Mouse (Mus musculus) retina, postnatal 7 days (tissue): ENCODE measurements around the gene Asic4.

ENCODE experiments used
- DNase-seq: peaks from one replicate; pipeline ENCODE4 v3.0.0-alpha.2; 2012; ENCODE audit warnings: low read depth, low spot score

Asic4 gene

DNA sequence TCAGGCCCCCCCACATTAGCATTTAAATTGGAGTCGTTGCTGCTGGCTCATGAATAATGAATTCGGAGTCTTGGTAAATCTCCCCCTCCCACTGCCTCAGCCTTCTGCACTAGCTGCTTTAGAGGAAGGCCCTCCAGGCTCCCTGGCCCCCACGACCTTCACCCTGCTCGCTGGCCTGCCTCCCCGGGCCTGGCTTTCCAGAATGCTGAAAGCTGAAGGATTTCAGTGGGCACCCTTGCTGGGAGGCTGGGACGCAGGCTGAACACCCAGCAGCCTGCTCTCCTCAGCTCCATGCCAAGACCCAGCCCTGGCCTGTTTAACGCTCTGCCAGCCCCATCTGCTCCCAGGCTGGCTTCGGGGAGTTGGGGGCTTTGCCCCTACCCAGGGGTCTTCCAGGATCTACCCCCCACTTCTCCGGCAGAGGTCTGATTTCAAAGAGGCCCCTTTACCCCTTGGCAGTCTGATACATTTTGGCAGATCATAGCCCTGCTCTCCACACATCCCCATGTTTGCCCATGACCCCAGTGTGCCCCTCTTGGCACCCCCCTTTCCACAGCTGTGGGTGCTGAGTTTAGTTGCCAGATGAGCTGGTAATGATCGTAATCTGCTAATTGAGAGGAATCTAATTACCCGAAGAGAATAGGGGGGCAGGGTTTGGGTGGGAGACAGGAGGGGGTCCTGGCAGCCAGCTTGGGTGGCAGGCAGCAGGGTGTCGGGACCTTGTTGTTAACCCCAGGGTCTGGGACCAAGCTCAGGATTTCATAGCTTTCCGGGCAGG, 6.8 kb upstream of the Asic4 start:
- no peak for DNase-seq

DNA sequence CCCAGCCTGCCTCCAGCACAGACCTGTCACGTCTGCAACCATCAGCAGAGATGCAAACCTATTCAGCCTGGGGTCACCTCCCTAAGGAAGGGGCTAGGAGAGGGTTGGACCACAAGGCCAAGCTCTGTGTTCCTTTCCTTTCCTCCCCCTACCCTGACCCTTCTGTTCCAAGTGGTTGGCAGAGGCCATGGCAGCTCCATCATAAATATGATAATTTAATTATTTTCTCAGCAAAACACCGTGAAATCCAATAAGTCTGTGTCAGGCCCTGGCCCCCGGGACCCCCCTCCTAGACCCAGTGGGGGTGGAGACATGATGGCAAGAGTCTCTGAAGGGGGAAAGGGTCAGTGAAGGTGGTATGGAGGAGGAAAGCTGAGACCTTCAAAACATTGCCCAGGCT, 6.0 kb upstream of the Asic4 start:
- DNase-seq = no peak

DNA sequence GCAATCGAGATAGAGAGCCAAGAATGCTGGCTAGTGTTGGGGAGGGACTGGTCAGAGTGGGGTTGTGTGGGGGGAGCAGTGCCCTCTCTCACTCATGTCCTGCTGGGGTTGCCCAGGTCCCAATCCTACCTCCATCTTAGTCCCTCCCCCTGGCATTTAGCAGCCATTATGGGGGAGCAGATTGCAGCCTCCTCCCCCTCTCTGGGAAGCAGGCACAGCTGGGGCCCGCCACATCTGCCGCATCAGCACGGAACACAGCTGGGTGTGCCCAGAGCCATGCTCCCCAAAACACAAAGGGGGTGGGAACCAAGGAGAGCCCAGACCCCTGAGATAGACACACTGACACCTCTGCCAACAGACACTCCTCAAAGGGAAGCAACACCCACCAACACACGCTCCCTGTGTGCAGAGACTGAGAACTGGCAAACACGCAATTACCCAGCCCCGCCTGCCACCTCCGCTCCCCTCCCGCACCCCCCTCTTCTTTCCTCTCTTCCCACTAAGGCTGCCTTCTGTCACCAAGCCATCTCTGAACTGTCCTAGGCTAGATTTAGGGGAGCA, 5.0 kb upstream of the Asic4 start:
- DNase-seq = no peak

DNA sequence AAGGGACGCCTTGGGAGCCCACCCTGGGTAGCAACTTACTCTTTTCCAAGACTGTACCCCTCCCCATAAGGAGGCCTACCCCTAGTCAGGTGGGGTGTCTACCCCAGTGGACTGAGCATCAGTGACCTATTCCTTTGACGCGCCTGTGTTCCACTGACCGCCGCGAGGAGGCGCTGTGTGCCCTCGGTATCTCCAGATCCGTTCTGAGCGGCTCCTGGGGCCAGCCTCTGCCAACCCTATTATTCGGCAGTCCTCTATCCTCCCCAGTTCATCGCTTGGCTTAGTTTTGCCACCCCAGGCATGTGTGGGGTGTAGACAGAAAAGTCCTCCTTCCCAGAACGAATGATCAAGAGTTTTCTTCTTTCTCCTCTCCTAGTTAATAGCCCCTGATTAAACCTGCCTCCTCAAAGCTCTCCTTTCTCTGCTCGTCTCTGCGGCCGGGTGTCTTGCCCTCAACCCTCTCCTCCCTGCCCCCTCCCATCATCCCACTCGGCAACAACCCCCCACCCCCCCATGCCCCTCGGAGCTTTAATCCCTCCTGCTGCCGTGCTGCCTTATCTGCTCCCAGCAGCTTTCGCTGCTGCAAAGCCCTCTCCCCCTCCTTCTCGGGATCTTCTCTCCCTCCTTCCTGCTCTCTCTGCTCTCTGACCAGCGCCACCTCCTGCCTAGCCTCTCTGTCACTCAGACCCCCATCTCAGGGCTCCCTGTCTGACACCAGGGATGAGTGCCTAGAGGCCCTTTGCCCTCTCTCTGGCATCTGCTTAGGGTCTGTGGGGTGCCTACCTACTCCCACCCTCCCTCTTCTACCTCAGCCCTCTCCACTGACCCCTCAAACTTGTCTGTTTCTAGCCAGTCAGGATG, 4.3 kb upstream of the Asic4 start:
- peak; percentile 73 for DNase-seq

DNA sequence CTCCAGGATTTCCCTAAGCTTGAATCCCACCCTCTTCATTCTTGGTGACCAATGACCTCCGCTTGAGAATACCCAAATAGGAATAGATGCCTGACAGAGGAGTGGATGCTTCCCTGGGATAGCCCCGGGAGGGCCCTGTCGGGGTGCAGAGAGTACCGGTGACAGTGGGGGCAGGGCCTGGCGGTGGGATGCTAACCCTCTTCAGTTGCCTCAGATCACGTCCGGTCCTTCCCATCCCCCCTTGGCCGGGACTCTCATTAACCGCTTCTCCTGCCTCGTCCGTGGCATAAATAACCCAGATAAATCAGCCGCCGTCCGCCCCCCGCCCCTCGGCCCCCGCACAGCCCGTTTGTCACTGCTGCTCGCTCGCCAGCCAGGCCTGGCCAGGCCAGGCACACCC, 3.6 kb upstream of the Asic4 start:
- no peak for DNase-seq

DNA sequence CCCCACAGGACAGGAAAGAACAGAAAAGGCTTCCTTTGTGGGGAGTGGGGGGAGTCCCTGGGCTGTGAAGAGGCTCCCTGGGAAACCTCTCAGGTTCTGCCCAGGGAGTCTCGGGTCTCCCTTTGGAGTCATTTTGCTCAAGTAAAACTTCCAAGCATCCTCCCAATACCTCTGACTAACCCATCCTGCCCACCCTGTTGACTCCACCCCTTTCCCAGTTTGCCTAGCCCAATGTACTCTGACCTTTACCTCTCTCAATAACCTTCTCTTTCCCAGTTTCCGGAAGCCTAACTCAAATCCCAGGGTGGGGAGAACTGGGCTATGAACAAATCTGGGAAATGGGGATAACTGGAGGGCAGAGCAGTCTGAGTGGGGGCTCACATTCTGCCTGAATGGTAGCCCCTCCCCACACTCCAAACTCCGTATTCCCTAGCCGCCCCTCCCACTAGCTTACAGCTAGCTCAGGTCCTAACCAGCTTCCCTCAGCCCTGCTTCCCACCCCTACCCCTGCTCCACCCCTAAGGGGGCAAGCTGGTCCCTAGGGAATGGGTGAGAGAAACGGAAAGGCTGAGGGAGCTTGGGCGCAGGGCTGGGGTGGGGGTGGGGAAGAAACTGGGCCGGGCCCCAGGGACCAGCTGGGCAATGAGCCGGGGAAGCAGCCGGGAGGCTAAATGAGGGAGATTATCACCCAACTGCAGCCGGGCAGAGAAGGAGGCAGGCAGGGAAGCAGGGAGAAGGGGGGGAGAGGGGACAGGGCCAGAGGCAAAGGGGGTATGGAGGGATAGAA, 2.8 kb upstream of the Asic4 start:
- DNase-seq = no peak

DNA sequence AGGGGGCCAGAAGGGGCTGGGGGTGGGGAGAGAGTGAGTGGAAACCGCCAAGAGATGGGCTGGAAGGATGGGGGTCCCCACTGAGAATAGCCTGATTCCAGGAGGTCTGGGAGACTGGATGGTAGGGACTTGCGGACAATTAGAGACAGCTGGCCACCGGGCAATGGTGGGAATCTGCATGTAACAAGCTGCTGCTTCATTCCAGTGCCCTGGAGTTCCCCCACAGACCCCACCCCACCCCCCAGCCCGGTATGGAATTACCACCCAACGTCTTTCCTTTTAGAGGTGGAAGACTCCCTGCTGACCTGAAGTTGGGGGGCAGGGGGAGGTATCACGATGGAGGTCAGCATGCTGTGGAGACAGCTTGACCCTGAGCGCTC, 2.2 kb upstream of the Asic4 start:
- DNase-seq = no peak

DNA sequence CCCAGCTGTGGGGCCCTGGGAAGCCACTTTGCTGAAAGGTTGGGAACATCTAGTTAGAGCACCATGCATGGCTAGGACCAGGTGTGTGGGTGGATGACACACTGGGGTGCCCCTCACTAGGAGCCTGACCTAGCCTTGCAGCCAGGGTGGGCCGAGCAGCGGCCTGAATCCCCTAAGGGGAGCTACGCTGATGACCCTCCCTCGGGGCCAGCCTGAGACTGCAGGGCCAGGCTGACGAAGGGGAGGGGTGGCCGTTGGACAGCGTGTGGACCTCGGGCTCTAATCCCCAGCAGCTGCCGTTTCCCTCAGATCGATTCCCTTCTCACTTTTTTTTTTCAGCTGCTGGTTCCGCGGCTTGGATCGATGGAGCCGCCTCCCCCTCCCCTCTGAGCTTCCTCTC, 1.3 kb upstream of the Asic4 start:
- no peak for DNase-seq

DNA sequence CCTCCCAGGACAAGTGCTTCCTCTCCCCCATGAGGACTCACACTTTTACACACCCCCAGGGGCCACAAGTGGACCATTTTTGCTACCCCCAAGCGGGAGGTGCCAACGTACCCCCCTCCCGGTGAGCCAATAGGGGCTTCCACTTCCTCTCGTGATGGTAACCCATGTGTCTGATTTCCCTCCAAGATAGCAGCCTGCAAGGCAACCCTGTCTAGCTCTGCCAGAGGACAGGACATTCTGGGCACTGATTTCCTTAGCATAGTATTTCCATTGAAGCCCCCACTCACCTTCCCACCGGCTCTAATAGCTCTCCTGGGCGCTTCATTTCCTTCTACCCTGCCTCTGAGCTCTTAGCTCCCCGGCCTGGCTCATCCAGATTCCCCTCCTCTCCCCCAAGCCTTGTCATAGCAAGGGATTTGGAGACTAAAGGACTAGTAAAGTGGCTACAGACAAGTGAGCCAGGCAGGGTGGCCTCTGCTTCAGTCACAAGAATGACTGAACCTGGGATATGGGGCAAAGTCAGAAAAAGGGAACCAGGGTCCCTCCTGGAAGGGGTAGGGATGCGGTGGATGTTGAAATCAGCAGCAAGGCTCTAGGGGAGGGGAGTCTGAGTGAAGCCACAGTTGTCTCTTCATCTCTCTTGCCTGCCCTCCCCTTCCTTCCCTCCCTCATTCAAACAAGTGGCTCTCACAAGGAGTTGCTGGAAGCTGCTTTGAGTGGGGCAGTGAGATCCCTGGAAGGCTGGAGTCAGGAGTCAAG, 680 bp upstream of the Asic4 start:
- no peak for DNase-seq

DNA sequence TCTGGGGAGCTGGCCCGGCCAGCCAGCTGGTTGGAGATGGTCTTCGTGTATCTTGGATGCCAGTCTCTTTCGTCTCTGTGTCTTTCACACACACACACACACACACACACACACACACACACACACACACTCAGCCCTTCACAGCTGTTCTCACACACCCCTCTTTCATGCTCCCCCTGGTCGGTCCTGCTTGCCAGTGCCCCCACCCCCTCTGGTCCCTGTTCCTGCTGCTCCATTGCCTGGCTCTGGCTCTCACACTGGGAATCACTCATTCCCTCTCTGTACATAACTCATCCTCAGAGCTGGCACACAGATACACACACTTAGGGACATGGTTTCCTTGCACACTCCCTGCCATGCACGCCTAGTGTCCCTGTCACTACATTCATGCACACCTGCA, 1.7 kb downstream of the Asic4 start:
- no peak for DNase-seq

DNA sequence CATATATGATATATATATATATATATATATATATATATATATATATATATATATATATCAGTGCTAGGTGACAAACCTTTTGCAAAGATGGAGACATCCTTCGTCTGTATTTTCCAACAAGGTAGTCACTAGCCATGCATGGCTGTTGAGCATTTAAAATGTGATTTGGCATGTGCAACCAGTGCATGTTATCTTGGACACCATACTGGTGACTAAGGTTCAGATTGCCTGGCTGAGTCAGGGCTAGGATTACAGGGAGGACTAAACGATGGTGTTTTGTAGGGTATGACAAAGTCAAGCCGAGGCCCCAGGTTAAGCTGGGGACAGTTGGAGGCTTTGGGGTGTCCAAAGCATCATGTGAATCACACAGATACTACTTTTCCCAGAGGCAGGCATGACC, 5.2 kb downstream of the Asic4 start:
- DNase-seq = no peak

DNA sequence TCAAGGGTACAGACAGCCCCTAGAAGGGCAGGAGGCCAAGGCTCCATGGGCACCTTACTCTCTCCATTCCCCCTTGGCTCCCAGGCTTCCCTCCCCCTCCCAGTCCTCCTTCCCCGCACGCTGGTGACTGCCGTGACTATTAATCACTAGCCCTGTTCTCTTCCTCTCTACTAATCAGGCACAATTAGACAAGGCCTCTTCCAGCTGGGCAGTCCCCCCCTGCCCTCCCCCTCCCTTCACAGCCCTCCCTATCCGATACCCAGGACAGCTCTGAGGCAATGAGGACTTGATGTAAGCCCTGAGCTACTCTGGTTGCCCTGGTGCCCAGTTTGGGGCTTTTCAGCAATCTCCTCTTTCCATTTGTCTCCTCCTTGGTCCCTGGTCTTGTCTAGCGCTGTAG, 5.7 kb downstream of the Asic4 start:
- no peak for DNase-seq

DNA sequence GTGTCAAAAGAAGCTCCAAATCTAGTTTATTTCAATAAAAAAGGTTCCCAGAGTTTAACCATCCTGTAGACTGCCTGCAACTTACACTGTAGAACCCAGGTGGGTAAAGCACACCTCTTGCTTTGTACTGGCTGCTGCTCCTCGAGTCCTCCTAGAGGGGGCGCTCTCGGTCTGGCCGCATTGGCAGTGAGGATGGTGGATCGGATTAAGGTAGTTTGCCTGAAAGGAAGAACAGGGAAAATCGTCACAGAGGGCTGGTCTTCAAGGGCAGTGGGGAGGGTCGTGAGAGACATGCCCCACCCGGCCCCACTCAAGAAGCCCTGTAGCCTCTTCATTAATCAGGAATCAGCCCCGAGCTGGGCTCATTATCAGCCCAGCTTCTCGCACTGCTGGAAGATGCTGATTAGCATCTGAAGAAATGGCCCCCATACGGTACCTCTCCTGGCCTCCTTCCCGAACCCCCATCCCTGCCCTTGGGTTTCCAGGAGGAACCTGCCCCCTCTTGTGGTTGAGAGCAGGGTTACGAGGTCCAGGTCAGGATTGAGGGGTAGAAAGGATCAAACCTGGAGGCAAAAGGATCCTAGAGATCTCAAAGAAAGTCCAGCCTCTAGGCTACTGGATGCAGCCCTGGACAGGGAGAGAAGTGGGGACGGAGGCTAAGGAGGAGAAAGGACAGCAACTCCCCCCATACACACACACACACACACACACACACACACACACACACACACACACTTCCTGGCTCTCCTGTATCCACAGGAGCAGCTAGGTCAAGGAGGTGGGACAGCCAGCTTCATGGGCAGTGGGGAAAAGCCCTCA, 6.7 kb downstream of the Asic4 start:
- no peak for DNase-seq

DNA sequence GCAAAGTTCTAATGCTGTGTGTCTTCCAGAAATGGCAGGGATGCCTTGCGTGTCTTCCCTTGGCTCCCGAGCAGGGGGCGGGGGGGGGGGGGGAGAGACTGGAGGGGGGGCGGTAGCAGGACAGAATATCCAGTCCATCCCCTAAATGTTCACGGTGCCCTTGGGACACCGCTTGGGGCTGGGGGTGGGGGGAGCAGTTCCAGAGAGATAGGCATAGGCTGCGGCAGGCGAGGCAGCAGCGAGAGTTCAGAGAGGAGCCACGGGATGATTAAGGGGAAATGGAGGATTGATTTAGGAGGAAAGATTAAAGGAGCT, 7.4 kb downstream of the Asic4 start:
- DNase-seq = no peak

DNA sequence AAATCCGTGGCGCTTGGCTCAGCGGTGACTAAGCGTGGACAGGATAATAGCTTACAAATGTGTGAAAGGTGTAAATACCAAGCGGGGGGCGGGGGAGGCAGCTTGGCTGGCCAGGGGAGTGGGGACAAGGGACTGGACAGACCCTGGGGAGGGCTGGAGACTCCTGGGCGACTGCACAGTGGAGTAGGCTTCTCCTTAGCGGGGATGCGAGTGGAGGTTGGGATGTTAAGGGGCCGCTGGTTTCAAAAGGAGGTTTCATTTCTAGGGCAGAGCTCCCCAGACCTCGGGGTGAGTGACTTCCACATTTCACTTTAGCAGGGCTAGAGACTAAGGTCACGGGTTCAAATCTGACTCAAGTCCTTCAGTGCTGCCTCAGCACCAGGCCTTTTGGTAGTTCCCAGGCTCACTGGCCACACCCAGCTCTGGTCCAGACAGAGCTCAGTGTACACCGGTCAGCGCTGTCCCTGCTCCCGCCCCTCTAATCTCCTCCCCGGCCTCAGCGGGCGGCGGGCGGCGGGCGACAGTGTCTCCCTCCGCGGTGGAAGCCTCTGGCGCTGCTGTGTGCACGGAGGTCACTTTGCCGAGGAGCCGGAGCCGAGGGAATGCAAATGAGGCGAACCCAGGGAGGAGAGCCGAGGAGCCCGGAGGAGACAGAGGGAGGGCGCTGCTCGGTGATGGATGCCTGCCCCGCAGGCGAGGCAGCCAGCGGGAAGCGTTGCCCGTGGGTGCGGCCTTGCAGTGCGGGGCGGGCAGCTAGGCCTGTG, 8.0 kb downstream of the Asic4 start:
- DNase-seq = no peak

DNA sequence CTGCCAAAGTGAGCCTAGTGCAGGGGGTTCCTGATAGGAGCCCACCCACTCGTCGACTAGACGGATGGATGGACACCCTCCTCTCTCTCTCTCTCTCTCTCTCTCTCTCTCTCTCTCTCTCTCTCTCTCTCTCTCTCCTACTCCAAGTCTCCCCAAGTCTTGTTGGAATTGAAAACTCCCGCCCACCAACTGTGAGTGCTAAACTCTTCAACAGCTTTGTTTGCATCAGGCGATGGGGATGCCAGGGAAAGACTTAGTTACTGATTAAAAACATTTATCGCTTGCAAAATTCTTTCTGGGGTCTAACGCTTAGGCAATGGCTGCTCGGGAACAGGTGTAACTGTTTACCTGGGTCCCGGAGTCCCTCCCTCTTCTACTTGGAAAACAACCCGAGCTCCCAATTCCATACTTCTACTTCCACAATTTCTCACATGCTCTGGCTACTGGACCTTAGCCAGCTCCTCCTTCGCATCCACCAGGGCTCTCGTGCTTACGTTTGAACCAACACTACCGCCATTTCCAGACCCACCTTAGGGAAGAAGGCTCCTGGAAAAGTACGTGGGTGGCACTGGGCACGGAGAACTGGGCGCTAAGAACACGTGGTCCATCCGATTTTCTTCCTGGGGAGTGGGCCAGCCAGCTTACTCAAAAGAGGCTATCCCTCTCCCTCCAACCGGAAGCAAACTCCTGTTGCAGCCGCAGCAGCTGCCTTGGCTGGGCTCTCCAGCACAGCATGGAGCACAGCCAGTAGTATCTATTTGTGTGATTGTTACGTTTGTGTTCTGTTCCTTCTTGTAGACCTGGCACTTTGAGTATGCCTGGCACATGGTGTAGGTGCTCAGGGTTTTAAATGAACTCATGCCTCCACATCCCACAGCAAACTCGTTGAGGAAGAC, 8.8 kb downstream of the Asic4 start:
- DNase-seq = no peak

DNA sequence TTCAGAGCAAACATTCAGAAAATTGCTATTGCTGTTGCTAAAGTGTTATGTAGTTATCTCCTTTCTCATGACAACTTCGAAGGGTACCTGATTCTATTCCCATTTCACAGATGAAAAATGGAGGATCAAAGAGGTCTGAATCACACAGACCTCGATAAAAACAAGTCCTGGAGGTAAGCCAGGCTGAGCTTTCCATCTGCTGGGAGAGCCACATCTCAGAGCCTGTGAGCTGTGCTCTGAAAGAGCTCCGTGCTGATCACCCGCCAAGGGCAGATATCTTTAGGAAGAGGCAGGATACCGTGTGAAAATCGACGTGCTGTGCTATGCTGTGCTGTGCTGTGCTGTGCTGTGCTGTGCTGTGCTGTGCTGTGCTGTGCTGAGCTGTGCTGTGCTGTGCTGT, 10.1 kb downstream of the Asic4 start:
- no peak for DNase-seq

DNA sequence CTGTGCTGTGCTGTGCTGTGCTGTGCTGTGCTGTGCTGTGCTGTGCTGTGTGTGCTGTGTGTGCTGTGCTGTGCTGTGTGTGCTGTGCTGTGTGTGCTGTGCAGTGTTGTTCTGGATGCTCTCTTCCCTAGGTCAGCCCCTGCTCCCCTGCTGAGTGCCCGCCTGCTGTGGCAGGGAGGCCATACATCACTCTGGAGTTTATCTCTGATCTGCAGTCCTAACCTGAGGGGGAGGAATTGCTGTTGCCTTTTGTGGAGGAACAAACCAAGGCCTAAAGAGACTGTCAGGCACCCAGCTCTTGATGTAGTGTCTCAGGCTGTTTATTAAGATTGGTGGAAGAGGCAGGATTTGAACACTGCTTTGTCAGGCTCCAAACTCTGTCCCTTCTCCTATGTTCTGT, 12.4 kb downstream of the Asic4 start:
- no peak for DNase-seq

DNA sequence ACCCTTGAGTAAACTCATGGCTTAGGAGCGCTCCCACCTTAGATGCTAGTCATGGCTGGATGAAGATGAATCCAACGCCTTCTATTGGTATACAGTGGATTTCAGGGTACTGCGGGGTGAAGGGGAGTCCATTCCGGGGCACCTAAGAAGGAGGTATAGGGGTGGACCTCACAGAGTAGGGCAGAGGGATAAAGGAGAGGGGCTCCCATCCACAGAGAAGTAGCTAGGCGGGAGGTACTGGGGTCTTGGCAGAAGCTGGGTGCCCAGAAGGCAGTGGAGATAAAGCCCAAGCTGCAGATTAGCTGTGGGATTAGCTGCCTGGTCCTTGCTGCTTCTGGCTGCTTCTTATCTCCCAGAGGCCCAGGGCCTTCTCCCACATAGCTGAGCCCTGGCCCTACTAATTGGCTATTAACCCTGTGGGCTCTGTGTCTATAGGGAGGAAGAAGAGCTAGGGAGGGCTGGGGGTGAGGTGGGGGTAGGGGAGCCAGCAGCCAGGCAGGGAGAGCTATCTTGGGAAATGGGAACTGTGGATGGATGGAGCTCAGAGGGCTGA, 13.5 kb downstream of the Asic4 start:
- DNase-seq = peak; percentile 76
